Mouse (Mus musculus): Measurements from ENCODE around the gene Dync1i2. TPM values are rescaled to one million over a fixed set of nuclear protein-coding genes. Genes with fewer than 3 reads are reported as not detected.

The Dync1i2 gene
- polyA plus RNA-seq, 1 experiment from 2014 or later = 184 TPM

- ATAC-seq = no peak
- Histone ChIP-seq H3K9me3 (no peaks in the 10 kb centered on the region), H3K4me2 (replicated peaks) (no peak overlapping the region), H3K9ac (replicated peaks) (no peak overlapping the region), H3K27me3 (no peaks in the 10 kb centered on the region), H3K27ac (no peak overlapping the region), H3K4me3 (replicated peaks) (no peak overlapping the region), H3K36me3 (peaks cover 46% of the 10 kb centered on the region), H3K4me1 (replicated peaks) (peaks cover 6% of the 10 kb centered on the region)
- 47% methylated on average over 2 of the region's 2 CpGs for WGBS
Observed at GRCm38 (mm10) chr2:71309726-71310125, 98.2 kb downstream of the Dync1i2 start.

- ATAC-seq = no peak
- 73% methylated on average over 10 of the region's 10 CpGs for WGBS
- peaks cover 46% of the 10 kb centered on the region for H3K36me3 ChIP-seq
- peaks cover 9% of the 10 kb centered on the region for H3K4me1 ChIP-seq (replicated peaks)
- no peaks in the 10 kb centered on the region for H3K27me3 ChIP-seq
- no peak overlapping the region for H3K27ac ChIP-seq
- H3K9me3 ChIP-seq = no peaks in the 10 kb centered on the region
- no peak overlapping the region for H3K4me3 ChIP-seq (replicated peaks)
- no peak overlapping the region for H3K9ac ChIP-seq (replicated peaks)
- H3K4me2 ChIP-seq (replicated peaks) = no peak overlapping the region
Observed at GRCm38 (mm10) chr2:71312067-71312466, 100.6 kb downstream of the Dync1i2 start.

Other genes starting within 250 kb of the Dync1i2 start
- 36.5 and 38.6 TPM in 2 replicates for gene Dcaf17, start 156.4 kb upstream of the Dync1i2 start, polyA plus RNA-seq (2015; fragmentation: Nextera tagmentation; extraction: Ambion mirVana)
- gene Mettl8, start 156.1 kb upstream of the Dync1i2 start, polyA plus RNA-seq (2015; fragmentation: Nextera tagmentation; extraction: Ambion mirVana) = 13.4 and 15.8 TPM in 2 replicates
- gene Cybrd1, start 93.8 kb upstream of the Dync1i2 start, polyA plus RNA-seq (2015; fragmentation: Nextera tagmentation; extraction: Ambion mirVana) = 0.52 and 0.86 TPM in 2 replicates
- 64.2 and 65.9 TPM in 2 replicates for gene Slc25a12, start 156.0 kb downstream of the Dync1i2 start, polyA plus RNA-seq (2015; fragmentation: Nextera tagmentation; extraction: Ambion mirVana)
- 73.5 and 75.3 TPM in 2 replicates for gene Hat1, start 177.3 kb downstream of the Dync1i2 start, polyA plus RNA-seq (2015; fragmentation: Nextera tagmentation; extraction: Ambion mirVana)
- 35.1 and 39.3 TPM in 2 replicates for gene Metap1d, start 241.6 kb downstream of the Dync1i2 start, polyA plus RNA-seq (2015; fragmentation: Nextera tagmentation; extraction: Ambion mirVana)

Data from midbrain, embryonic 13.5 days (tissue).